ENCODE assay signal across 8 mouse cellular contexts in genomic region chr19:4126759-4127495, GRCm38 (mm10). TPM values are rescaled to one million over a fixed set of nuclear protein-coding genes. Genes with fewer than 3 reads are reported as not detected.
DNase-seq lines count a peak whose midpoint lies in the region; ATAC-seq and TF ChIP-seq lines count a peak whose summit lies in the region.

No protein-coding gene starts in this region.

- no peaks in the 10 kb centered on the region for H3K9me3 ChIP-seq in ES-E14 (ENCODE audit: control insufficient read depth, insufficient read depth, low read depth, low read length)
- no peaks in the 10 kb centered on the region for H3K9me3 ChIP-seq in forebrain, embryonic 12.5 days
- no peaks in the 10 kb centered on the region for H3K9me3 ChIP-seq in limb, embryonic 14.5 days (ENCODE audit: control insufficient read depth, low read length)

- peak overlapping the region; percentile 79 to 90 for H3K4me3 ChIP-seq in ES-E14 (ENCODE audit: insufficient read depth in 1 of 2, low read depth in 1 of 2, low read length in 2 of 2, poor library complexity in 1 of 2, severe bottlenecking in 1 of 2)
- peak overlapping the region; percentile 68 for H3K4me3 ChIP-seq in forebrain, embryonic 12.5 days (replicated peaks)
- peak overlapping the region; percentile 86 for H3K4me3 ChIP-seq in limb, embryonic 14.5 days (replicated peaks; ENCODE audit: low read length)
- peak overlapping the region; percentile 77 for H3K4me3 ChIP-seq in olfactory bulb, adult 2 months (ENCODE audit: insufficient read depth, low read depth, low read length)

- no peak for ATAC-seq in forebrain, embryonic 12.5 days (ENCODE audit: low FRiP score)
- no peak for ATAC-seq in limb, embryonic 14.5 days (ENCODE audit: low FRiP score, low read depth)

- TF ChIP-seq CTCF in olfactory bulb, adult 2 months (IDR thresholded peaks at IDR 0.05; ENCODE audit: insufficient read depth, low read depth, low read length) = no peak

- in situ Hi-C loops in ES-E14 (cut with MboI; ENCODE audit: low sequenced_read_pairs in 2 of 2, unreplicated experiment in 2 of 2) = no loop called here

- DNase-seq in kidney, adult 18-20 months = peak; percentile 20
- DNase-seq in kidney, postnatal 14 days = no peak
- no peak for DNase-seq in ES-E14 (ENCODE audit: low read depth, low spot score)
- DNase-seq in limb, embryonic 14.5 days (ENCODE audit: low spot score) = peak; percentile 20
- DNase-seq in left cerebral cortex, adult 9 months (ENCODE audit: low spot score in 2 of 2) = no peak
- DNase-seq in layer of hippocampus, postnatal 36 days = no peak

- TF ChIP-seq POLR2A in limb, embryonic 14.5 days (IDR thresholded peaks at IDR 0.05; ENCODE audit: borderline replicate concordance, extremely low read depth, insufficient read depth, insufficient read length) = no peak
- no peak for TF ChIP-seq POLR2A in olfactory bulb, adult 2 months (IDR thresholded peaks at IDR 0.05; ENCODE audit: insufficient read depth, low read depth, low read length)

- H3K36me3 ChIP-seq in ES-E14 (ENCODE audit: control insufficient read depth, insufficient read depth, low read length, poor library complexity, severe bottlenecking) = peaks cover 16% of the 10 kb centered on the region; the same call in 1 of the 2 replicates
- H3K36me3 ChIP-seq in forebrain, embryonic 12.5 days (replicated peaks) = peaks cover 35% of the 10 kb centered on the region
- H3K36me3 ChIP-seq in limb, embryonic 14.5 days (ENCODE audit: control insufficient read depth, insufficient read depth, low read length) = peaks cover 48% of the 10 kb centered on the region

- no peak overlapping the region for H3K27ac ChIP-seq in ES-E14 (ENCODE audit: insufficient read depth, low read depth, low read length, poor library complexity, severe bottlenecking)
- H3K27ac ChIP-seq in forebrain, embryonic 12.5 days = no peak overlapping the region
- 0 out of 2 replicates have a peak overlapping the region, but pooled peaks have one; percentile 14 for H3K27ac ChIP-seq in limb, embryonic 14.5 days (replicated peaks; ENCODE audit: low read depth, low read length)
- H3K27ac ChIP-seq in olfactory bulb, adult 2 months (ENCODE audit: insufficient read depth, low read depth, low read length) = no peak overlapping the region

- peak overlapping the region; percentile 79 for H3K4me2 ChIP-seq in forebrain, embryonic 12.5 days
- H3K4me2 ChIP-seq in limb, embryonic 14.5 days (replicated peaks; ENCODE audit: low read depth, low read length, severe bottlenecking) = peak overlapping the region; percentile 75

- 76% methylated on average over 7 of the region's 7 CpGs for WGBS in forebrain, embryonic 12.5 days
- WGBS in limb, embryonic 14.5 days = 51% methylated on average over 7 of the region's 7 CpGs
- WGBS in olfactory bulb, adult 2 months = 58% methylated on average over 7 of the region's 7 CpGs

- H3K27me3 ChIP-seq in forebrain, embryonic 12.5 days = no peaks in the 10 kb centered on the region
- no peaks in the 10 kb centered on the region for H3K27me3 ChIP-seq in limb, embryonic 14.5 days (ENCODE audit: control insufficient read depth, insufficient read depth, low read length)

- H3K9ac ChIP-seq in ES-E14 (ENCODE audit: insufficient read depth, low read depth, low read length, poor library complexity, severe bottlenecking) = peak overlapping the region; percentile 94; the same call in 1 of the 2 replicates
- peak overlapping the region; percentile 73 for H3K9ac ChIP-seq in forebrain, embryonic 12.5 days
- H3K9ac ChIP-seq in limb, embryonic 14.5 days (ENCODE audit: low read depth, low read length, severe bottlenecking) = peak overlapping the region; percentile 84

- peaks cover 0 to 6% of the 10 kb centered on the region in 2 experiments; a peak in 2 of 4 replicates for H3K4me1 ChIP-seq in ES-E14 (ENCODE audit: control insufficient read depth in 2 of 2, insufficient read depth in 2 of 2, low read length in 2 of 2, poor library complexity in 1 of 2)
- peaks cover 19% of the 10 kb centered on the region for H3K4me1 ChIP-seq in forebrain, embryonic 12.5 days
- peaks cover 8% of the 10 kb centered on the region for H3K4me1 ChIP-seq in limb, embryonic 14.5 days (ENCODE audit: control insufficient read depth, insufficient read depth, low read length)
- peaks cover 12% of the 10 kb centered on the region for H3K4me1 ChIP-seq in olfactory bulb, adult 2 months (ENCODE audit: control insufficient read depth, insufficient read depth, low read length)

TF ChIP-seq in ES-E14, 5 proteins besides CTCF, POLR2A, EP300 and RAD21:
- no peak for TF ChIP-seq HCFC1 (IDR thresholded peaks at IDR 0.05; ENCODE audit: borderline replicate concordance, insufficient read depth, low read length)
- TF ChIP-seq ZNF384 (IDR thresholded peaks at IDR 0.05; ENCODE audit: low read depth, low read length) = no peak
- no peak for TF ChIP-seq MAFK (IDR thresholded peaks at IDR 0.05; ENCODE audit: insufficient read depth, low read depth, low read length)
- no peak for TF ChIP-seq ZC3H11A (IDR thresholded peaks at IDR 0.05; ENCODE audit: borderline replicate concordance, low read depth, low read length)
- TF ChIP-seq CHD2 (IDR thresholded peaks at IDR 0.05; ENCODE audit: low read depth, low read length) = no peak
TF ChIP-seq in ES-E14: peak in this region for 0.

RNA-seq across cellular contexts. Expression of gene Aip, which starts 1.3 kb away (rescaled TPM):
- total RNA-seq in ES-E14 (2012; rRNA removed) = 26.9 and 27.9 TPM in 2 replicates
- polyA plus RNA-seq in forebrain, embryonic 12.5 days (2016; fragmentation: Nextera tagmentation; extraction: Ambion mirVana) = 56.4 and 60.7 TPM in 2 replicates
- 96.0 and 119 TPM in 2 replicates for polyA plus RNA-seq in limb, embryonic 14.5 days (2012; rRNA removed)
- polyA plus RNA-seq in limb, embryonic 14.5 days (2014; fragmentation: Nextera tagmentation; extraction: Ambion mirVana) = 86.4 and 95.7 TPM in 2 replicates
- not detected in 2 replicates for polyA plus RNA-seq in olfactory bulb, adult 2 months (2012; ENCODE audit: insufficient read depth, insufficient read length, low replicate concordance, missing spikeins)
- 100 to 1,000 TPM; 108 to 128 TPM for total RNA-seq in layer of hippocampus, postnatal 36 days (2021)

RNA-seq across cellular contexts. Expression of gene Gpr152, which starts 12.7 kb away (rescaled TPM):
- 0.13 and 0.26 TPM in 2 replicates for total RNA-seq in ES-E14 (2012; rRNA removed)
- polyA plus RNA-seq in forebrain, embryonic 12.5 days (2016; fragmentation: Nextera tagmentation; extraction: Ambion mirVana) = not detected in 2 replicates
- polyA plus RNA-seq in limb, embryonic 14.5 days (2012; rRNA removed) = 0.01 and 0.05 TPM in 2 replicates
- polyA plus RNA-seq in limb, embryonic 14.5 days (2014; fragmentation: Nextera tagmentation; extraction: Ambion mirVana) = not detected in 2 replicates
- polyA plus RNA-seq in olfactory bulb, adult 2 months (2012; ENCODE audit: insufficient read depth, insufficient read length, low replicate concordance, missing spikeins) = not detected in 2 replicates
- total RNA-seq in layer of hippocampus, postnatal 36 days (2021) = under 1 TPM; 0.10 TPM

RNA-seq across cellular contexts. Expression of gene Cabp4, which starts 16.9 kb away (rescaled TPM):
- total RNA-seq in ES-E14 (2012; rRNA removed) = 1.3 and 1.8 TPM in 2 replicates
- polyA plus RNA-seq in forebrain, embryonic 12.5 days (2016; fragmentation: Nextera tagmentation; extraction: Ambion mirVana) = 0.09 TPM in 2 replicates
- polyA plus RNA-seq in limb, embryonic 14.5 days (2012; rRNA removed) = 0.05 and 0.06 TPM in 2 replicates
- 0.10 TPM in 2 replicates for polyA plus RNA-seq in limb, embryonic 14.5 days (2014; fragmentation: Nextera tagmentation; extraction: Ambion mirVana)
- polyA plus RNA-seq in olfactory bulb, adult 2 months (2012; ENCODE audit: insufficient read depth, insufficient read length, low replicate concordance, missing spikeins) = not detected in 2 replicates
- under 1 TPM; 0.17 to 0.28 TPM for total RNA-seq in layer of hippocampus, postnatal 36 days (2021)

RNA-seq across cellular contexts. Expression of gene Coro1b, which starts 21.5 kb away (rescaled TPM):
- 73.8 and 85.3 TPM in 2 replicates for total RNA-seq in ES-E14 (2012; rRNA removed)
- polyA plus RNA-seq in forebrain, embryonic 12.5 days (2016; fragmentation: Nextera tagmentation; extraction: Ambion mirVana) = 125 and 135 TPM in 2 replicates
- 229 and 261 TPM in 2 replicates for polyA plus RNA-seq in limb, embryonic 14.5 days (2012; rRNA removed)
- polyA plus RNA-seq in limb, embryonic 14.5 days (2014; fragmentation: Nextera tagmentation; extraction: Ambion mirVana) = 148 and 153 TPM in 2 replicates
- polyA plus RNA-seq in olfactory bulb, adult 2 months (2012; ENCODE audit: insufficient read depth, insufficient read length, low replicate concordance, missing spikeins) = not detected in 2 replicates
- total RNA-seq in layer of hippocampus, postnatal 36 days (2021) = 10 to 100 TPM; 83.8 to 90.0 TPM

RNA-seq across cellular contexts. Expression of gene Ptprcap, which starts 26.5 kb away (rescaled TPM):
- 9.5 and 15.1 TPM in 2 replicates for total RNA-seq in ES-E14 (2012; rRNA removed)
- 0.51 and 0.74 TPM in 2 replicates for polyA plus RNA-seq in forebrain, embryonic 12.5 days (2016; fragmentation: Nextera tagmentation; extraction: Ambion mirVana)
- polyA plus RNA-seq in limb, embryonic 14.5 days (2012; rRNA removed) = 7.0 and 8.9 TPM in 2 replicates
- 7.8 and 8.9 TPM in 2 replicates for polyA plus RNA-seq in limb, embryonic 14.5 days (2014; fragmentation: Nextera tagmentation; extraction: Ambion mirVana)
- polyA plus RNA-seq in olfactory bulb, adult 2 months (2012; ENCODE audit: insufficient read depth, insufficient read length, low replicate concordance, missing spikeins) = 485 TPM in 1 of 2 replicates, not detected in the other
- 1 to 10 TPM; 1.6 to 3.8 TPM for total RNA-seq in layer of hippocampus, postnatal 36 days (2021)

Comparison
In these comparisons a context has a peak if more than half of its experiments do, and no peak if none do; other contexts are left out.
1. DNase-seq: peak in kidney, adult 18-20 months (single experiment) and limb, embryonic 14.5 days (single experiment); none in kidney, postnatal 14 days (single experiment), ES-E14 (single experiment), left cerebral cortex, adult 9 months (0 of 2) and layer of hippocampus, postnatal 36 days (0 of 2).
2. RNA of gene Aip, which starts 1.3 kb away (polyA plus RNA-seq): 86.4 to 119 TPM in limb, embryonic 14.5 days and 56.4 to 60.7 TPM in forebrain, embryonic 12.5 days; not detected in olfactory bulb, adult 2 months; every median in the first group is over 10 times any median in the second.
3. Peak in every context shown above with its lines, with median percentiles within 50 percentile points of each other: H3K4me3 ChIP-seq and H3K9ac ChIP-seq.